Mouse (Mus musculus): Measurements from ENCODE around the gene Brinp1.
"Not testable (repeated sequence)": the region's sequence is repeated elsewhere in the genome, so short reads cannot be mapped to it uniquely, and the experiment has no call there.

Gene Brinp1

GRCm38 (mm10) chr4:68845964-68846363, 108.2 kb downstream of the Brinp1 start:
- peak; percentile 18 to 74 for DNase-seq (ENCODE audit: inconsistent age in 2 of 2, low spot score in 1 of 2)

DNA sequence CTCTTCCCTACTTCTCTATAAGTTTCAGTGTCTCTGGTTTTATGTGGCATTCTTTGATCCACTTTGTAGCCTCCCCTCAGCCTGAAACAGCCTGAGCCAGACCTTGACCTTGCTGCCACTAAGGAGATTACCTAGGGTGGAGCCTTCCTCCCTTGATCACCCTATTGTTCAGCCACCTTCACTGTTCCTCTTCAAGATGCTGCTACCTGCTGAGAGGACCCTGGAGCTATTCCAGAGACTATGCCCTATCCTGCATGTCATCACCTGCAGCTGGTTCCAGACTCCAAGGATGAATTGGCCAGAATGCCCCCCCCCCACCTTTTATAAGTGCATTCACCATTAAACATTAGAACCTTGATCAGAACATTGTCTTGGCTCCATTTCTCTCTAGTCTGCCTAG, 140.2 kb downstream of the Brinp1 start:
- DNase-seq (ENCODE audit: inconsistent age in 2 of 2, low spot score in 1 of 2), result not testable (repeated sequence)

- no peak for DNase-seq (ENCODE audit: inconsistent age in 2 of 2, low spot score in 1 of 2)
Observed at GRCm38 (mm10) chr4:68806502-68806901, 147.7 kb downstream of the Brinp1 start.

- DNase-seq (ENCODE audit: inconsistent age in 2 of 2, low spot score in 1 of 2), result no peak
Observed at GRCm38 (mm10) chr4:68801923-68802855, 152.0 kb downstream of the Brinp1 start.

GRCm38 (mm10) chr4:68790003-68790402, 164.2 kb downstream of the Brinp1 start:
- no peak for DNase-seq (ENCODE audit: inconsistent age in 2 of 2, low spot score in 1 of 2)

- DNase-seq (ENCODE audit: inconsistent age in 2 of 2, low spot score in 1 of 2), result no peak
Observed at GRCm38 (mm10) chr4:68788477-68788999, 165.7 kb downstream of the Brinp1 start.

GRCm38 (mm10) chr4:68787642-68788041, 166.6 kb downstream of the Brinp1 start:
- DNase-seq (ENCODE audit: inconsistent age in 2 of 2, low spot score in 1 of 2), result no peak

DNA sequence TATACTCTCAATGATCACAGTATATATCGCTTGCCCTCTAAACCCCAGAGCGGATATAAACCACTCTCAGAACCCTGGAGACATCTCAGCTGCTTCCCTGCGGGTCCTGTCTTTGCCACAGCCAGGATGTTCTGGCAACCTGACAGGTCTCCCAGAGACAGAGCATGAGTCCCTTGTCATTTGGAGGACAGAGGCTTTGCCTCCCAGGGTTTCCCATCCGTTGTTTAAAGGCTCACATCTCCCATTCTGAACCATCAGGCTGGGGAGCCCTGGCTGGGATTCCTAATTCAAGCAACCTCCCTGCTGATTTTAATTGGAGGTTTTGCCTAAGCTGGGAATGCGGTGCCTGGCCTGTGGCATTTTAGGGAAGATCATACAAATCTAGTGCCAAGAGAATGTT, 185.9 kb downstream of the Brinp1 start:
- DNase-seq (ENCODE audit: inconsistent age in 2 of 2, low spot score in 1 of 2), result no peak

DNA sequence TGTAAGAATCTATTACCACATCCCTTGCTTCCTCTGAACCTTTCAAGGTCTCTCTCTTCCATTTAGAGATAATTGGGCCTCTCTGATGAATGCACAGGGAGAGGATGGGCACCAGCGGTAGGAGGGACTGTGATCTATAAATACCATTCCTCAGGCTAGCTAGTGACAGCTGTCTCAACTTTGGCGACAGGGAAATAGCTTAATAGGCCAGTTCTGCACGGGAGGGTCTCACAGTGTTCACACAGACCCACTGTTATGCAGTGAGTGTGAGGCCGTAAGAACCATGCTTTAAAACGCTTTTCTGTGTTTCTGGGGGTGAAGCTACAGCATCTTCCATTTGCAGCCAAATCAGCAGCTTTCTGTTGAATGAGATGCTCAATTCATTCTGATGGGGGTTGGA, 186.8 kb downstream of the Brinp1 start:
- no peak for DNase-seq (ENCODE audit: inconsistent age in 2 of 2, low spot score in 1 of 2)

DNA sequence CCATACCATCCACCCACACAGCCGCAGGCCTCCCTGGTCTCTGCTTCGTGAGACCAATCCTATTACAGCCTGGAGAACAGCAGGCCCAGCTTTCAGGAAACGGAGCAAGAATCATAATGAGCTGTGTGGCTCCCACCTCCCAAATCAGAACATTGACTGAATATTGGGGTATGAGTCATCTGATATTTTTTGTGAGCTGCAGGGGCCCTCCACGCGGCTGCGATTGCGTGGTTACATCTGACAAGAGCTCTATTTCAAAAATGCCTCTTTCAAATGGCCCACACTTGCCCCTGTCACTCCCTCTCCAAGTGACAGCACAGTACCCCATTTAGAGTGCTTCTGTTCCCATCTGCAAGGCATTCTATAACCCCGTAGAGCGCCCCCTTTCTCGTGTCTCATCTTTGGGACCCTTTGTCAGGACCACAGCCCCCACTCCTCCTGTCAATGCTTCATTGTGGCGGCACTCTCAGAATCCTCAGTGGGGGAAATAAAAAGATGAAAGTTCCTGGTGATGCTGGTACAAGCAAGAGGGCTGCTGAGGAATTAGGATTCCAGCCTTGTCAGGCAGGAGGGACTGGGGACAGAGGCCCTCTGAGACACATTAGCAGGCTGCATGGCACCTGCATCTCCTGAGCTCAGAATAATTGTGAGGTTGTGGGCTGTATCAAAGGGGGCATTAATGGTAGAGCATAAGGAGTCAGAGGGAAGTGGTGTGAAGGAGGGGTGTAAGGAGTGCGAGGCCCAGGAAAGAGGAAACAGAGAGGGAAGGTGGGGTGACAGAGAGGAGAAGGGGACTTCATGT, 188.2 kb downstream of the Brinp1 start:
- no peak for DNase-seq (ENCODE audit: inconsistent age in 2 of 2, low spot score in 1 of 2)

DNA sequence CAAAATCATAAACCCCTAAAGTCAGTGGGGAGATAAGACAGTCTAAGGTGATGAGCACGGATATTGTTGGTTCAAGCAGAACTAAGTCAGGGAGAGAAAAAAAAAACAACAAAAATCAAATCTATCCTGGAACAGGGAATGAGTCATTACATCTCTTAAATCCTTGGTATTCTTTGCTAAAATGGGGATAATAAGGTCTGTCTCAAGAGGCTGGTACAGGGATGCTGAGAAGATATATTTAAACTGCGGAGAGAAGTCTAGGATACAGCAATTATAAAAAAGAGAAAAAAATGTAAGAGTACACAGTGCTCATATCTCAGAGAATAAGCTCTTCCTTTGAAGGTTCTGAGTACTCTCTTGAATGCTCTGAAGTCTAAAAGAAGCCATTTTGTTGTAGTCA, 189.3 kb downstream of the Brinp1 start:
- no peak for DNase-seq (ENCODE audit: inconsistent age in 2 of 2, low spot score in 1 of 2)

DNA sequence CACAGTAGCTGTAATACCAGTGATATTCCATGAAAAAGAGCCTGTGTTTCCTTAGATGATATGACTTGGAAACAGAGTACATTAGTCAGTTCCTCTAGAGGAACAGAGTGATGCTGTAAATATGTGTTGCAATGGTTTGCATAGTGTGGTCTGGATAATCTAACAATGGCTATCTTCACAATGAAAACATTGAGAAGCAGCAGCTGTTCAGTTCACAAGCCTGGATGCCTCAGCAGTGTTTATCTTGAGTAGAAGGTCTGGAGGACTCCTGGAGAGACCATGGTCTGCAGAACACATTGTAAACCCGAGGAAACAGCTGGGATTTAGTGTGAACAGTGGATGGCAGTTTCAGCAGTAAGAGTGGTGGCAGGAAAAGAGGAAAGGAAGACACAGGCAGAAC, 233.2 kb downstream of the Brinp1 start:
- DNase-seq (ENCODE audit: inconsistent age in 2 of 2, low spot score in 1 of 2), result no peak

Measured in adrenal gland, adult (tissue).